8 mouse cellular contexts compared by ENCODE assay signal in the genomic region with DNA sequence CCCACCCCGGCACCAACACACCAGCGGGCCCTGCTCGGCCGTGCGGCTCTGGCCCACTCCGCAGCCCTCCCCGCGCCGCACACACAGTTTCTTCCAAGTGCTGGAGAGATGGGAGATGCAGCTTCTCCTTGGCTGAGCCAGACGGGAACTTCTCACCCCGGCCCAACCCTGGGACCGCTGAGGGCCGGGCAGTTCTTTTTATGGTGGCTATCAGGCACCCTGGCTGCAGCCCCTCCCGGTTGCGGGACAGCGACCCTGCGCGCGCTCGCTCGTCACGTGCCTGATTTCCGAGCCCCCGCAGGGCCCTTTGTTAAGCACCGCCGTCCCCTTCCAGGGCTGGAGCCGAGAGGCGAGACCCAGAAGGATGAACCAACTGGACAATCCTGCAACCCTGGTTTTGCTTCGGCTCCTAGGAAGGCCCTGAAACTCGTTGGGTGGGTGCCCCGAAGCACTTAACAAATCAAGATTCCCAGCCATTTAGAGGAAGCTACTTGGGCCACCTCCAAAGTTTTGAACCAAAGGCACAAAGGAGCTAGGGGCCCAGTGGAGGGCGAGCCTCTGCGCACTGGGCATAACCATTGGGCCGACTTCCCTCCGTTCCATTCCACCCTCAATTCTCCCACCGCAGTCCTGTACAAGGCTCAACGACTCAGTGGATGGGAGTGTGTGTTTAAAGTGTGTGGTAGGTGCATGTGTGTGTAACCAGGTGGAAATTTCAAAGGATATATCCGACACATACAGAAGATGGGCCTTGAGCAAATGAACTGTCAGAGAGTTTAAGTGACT. TPM values are rescaled to one million over a fixed set of nuclear protein-coding genes. Genes with fewer than 3 reads are reported as not detected.
A peak's percentile ranks its signal among the peaks of the same experiment; 100 is the strongest.
DNase-seq lines count a peak whose midpoint lies in the region; ATAC-seq and TF ChIP-seq lines count a peak whose summit lies in the region.

No protein-coding gene starts in this region.

- H3K27ac ChIP-seq in limb, embryonic 11.5 days (replicated peaks; ENCODE audit: low read depth, low read length): no peak overlapping the region
- H3K27ac ChIP-seq in stomach, postnatal 0 days (replicated peaks): no peak overlapping the region

- TF ChIP-seq EP300 in stomach, postnatal 0 days (optimal IDR thresholded peaks at IDR 0.05): no peak

- DNase-seq in embryo, embryonic 10 days (ENCODE audit: low spot score): peak; percentile 75
- DNase-seq in embryo, embryonic 9.5 days (ENCODE audit: extremely low spot score): no peak
- peak; percentile 41 to 44 for DNase-seq in right cerebral cortex, adult 2 months (ENCODE audit: low spot score in 2 of 2)
- DNase-seq in right cerebral cortex, postnatal 14 days: no peak
- DNase-seq in limb, embryonic 11.5 days (ENCODE audit: low spot score): no peak
- DNase-seq in stomach, postnatal 0 days (ENCODE audit: low spot score): no peak
- no peak for DNase-seq in gastrocnemius, postnatal 10 days
- DNase-seq in ovary, postnatal 36 days (ENCODE audit: low spot score): no peak

- no peaks in the 10 kb centered on the region for H3K9me3 ChIP-seq in limb, embryonic 11.5 days (ENCODE audit: control insufficient read depth, low read length)
- no peaks in the 10 kb centered on the region for H3K9me3 ChIP-seq in stomach, postnatal 0 days (ENCODE audit: control insufficient read depth, low read length)

- H3K4me1 ChIP-seq in limb, embryonic 11.5 days (ENCODE audit: control insufficient read depth, insufficient read depth, low read length): peaks cover 4% of the 10 kb centered on the region; the same call in 1 of the 2 replicates
- no peaks in the 10 kb centered on the region for H3K4me1 ChIP-seq in stomach, postnatal 0 days (replicated peaks; ENCODE audit: control insufficient read depth, insufficient read depth)

- H3K27me3 ChIP-seq in limb, embryonic 11.5 days (ENCODE audit: control insufficient read depth, insufficient read depth, low read length): peaks cover 73% of the 10 kb centered on the region
- 0 out of 2 replicates have a peak, but pooled peaks cover 2% of the 10 kb centered on the region for H3K27me3 ChIP-seq in stomach, postnatal 0 days (ENCODE audit: control insufficient read depth, insufficient read depth, low read length)

- H3K9ac ChIP-seq in limb, embryonic 11.5 days (ENCODE audit: low read length): no peak overlapping the region
- H3K9ac ChIP-seq in stomach, postnatal 0 days (ENCODE audit: low read length): no peak overlapping the region

- peak; percentile 31; the same call in 1 of the 2 replicates for ATAC-seq in limb, embryonic 11.5 days (ENCODE audit: insufficient number of reproducible peaks, low FRiP score, low TSS enrichment, low read depth)
- ATAC-seq in stomach, postnatal 0 days (ENCODE audit: low FRiP score, low TSS enrichment): peak; percentile 29; the same call in 1 of the 2 replicates

- TF ChIP-seq CTCF in stomach, postnatal 0 days (IDR thresholded peaks at IDR 0.05; ENCODE audit: low read depth): no peak

- WGBS in limb, embryonic 11.5 days: 1% methylated on average over 38 of the region's 38 CpGs
- WGBS in stomach, postnatal 0 days: 10% methylated on average over 38 of the region's 38 CpGs

- peak overlapping the region; percentile 37; the same call in 1 of the 2 replicates for H3K4me2 ChIP-seq in limb, embryonic 11.5 days (ENCODE audit: low read depth, severe bottlenecking)
- peak overlapping the region; percentile 35 for H3K4me2 ChIP-seq in stomach, postnatal 0 days (replicated peaks; ENCODE audit: low read depth)

- no peaks in the 10 kb centered on the region for H3K36me3 ChIP-seq in limb, embryonic 11.5 days (ENCODE audit: control insufficient read depth, insufficient read depth, low read length)
- no peaks in the 10 kb centered on the region for H3K36me3 ChIP-seq in stomach, postnatal 0 days (ENCODE audit: control insufficient read depth, insufficient read depth, low read length)

- H3K4me3 ChIP-seq in limb, embryonic 11.5 days (ENCODE audit: low read depth, low read length): peak overlapping the region; percentile 21
- peak overlapping the region; percentile 23 for H3K4me3 ChIP-seq in stomach, postnatal 0 days (ENCODE audit: low read depth, low read length)

RNA-seq across cellular contexts. Expression of a gene that starts 20.1 kb away (rescaled TPM):
- polyA plus RNA-seq in limb, embryonic 11.5 days (2014; fragmentation: Nextera tagmentation; extraction: Ambion mirVana): 12.2 and 15.0 TPM in 2 replicates
- 5.8 and 6.3 TPM in 2 replicates for polyA plus RNA-seq in stomach, postnatal 0 days (2015; fragmentation: Nextera tagmentation; extraction: Ambion mirVana)
- total RNA-seq in gastrocnemius, postnatal 10 days (2021): 1 to 10 TPM; 3.0 to 3.3 TPM

Comparison
In these comparisons a context has a peak if more than half of its experiments do, and no peak if none do; other contexts are left out.
1. DNase-seq: peak in embryo, embryonic 10 days (single experiment) and right cerebral cortex, adult 2 months (2 of 2); none in embryo, embryonic 9.5 days (single experiment), right cerebral cortex, postnatal 14 days (single experiment), limb, embryonic 11.5 days (single experiment), stomach, postnatal 0 days (single experiment), gastrocnemius, postnatal 10 days (single experiment) and ovary, postnatal 36 days (single experiment).